Mouse (Mus musculus) midbrain, embryonic 10.5 days (tissue): ENCODE data around the gene Myog. TPM values are rescaled to one million over a fixed set of nuclear protein-coding genes. Genes with fewer than 3 reads are reported as not detected.
"Not testable (repeated sequence)": the region's sequence is repeated elsewhere in the genome, so short reads cannot be mapped to it uniquely, and the experiment has no call there.

ENCODE experiments used
- DNase-seq: peaks from one replicate; pipeline ENCODE4 v3.0.0-alpha.2; 2017; ENCODE audit warnings: low spot score
- H3K27ac ChIP-seq: fragments of 300-500 bp; sonication (generic); replicated peaks from 2 replicates; pipeline ENCODE4 v1.5.1; 2016; ENCODE audit warnings: mild to moderate bottlenecking
- H3K27me3 ChIP-seq: fragments of 300-500 bp; sonication (generic); 2 replicates; pipeline ENCODE4 v1.6.1; 2016; ENCODE audit warnings: low read depth, mild to moderate bottlenecking; ENCODE audit not compliant: poor library complexity, severe bottlenecking
- H3K36me3 ChIP-seq: fragments of 300-500 bp; sonication (generic); 2 replicates; pipeline ENCODE4 v1.6.1; 2016; ENCODE audit warnings: mild to moderate bottlenecking, moderate library complexity
- H3K4me1 ChIP-seq: fragments of 300-500 bp; sonication (generic); 2 replicates; pipeline ENCODE4 v1.6.1; 2016
- H3K4me3 ChIP-seq: fragments of 300-500 bp; sonication (generic); 2 replicates; pipeline ENCODE4 v1.5.1; 2016; ENCODE audit warnings: mild to moderate bottlenecking, moderate library complexity
- H3K9me3 ChIP-seq: fragments of 300-500 bp; sonication (generic); replicated peaks from 2 replicates; pipeline ENCODE4 v1.6.1; 2016; ENCODE audit warnings: mild to moderate bottlenecking
- WGBS: fragments of 180-500 bp; shearing (Covaris S2); methylation state at CpG from one replicate; pipeline ENCODE4 v1.1.7; 2016; 5-methylcytosine and 5-hydroxymethylcytosine counted together
- polyA plus RNA-seq: library from polyadenylated mRNA; unstranded; fragments of >200 nt; fragmentation: Nextera tagmentation; extraction: Ambion mirVana; gene quantifications from 2 replicates; pipeline ENCODE4 v1.2.1, GENCODE M21; 2016

Gene Myog
- polyA plus RNA-seq, result 0.07 TPM in 1 of 2 replicates, not detected in the other

- WGBS, result 57% methylated on average over 11 of the region's 11 CpGs
- Histone ChIP-seq H3K27ac (peak within 1 kb of the TSS; percentile 57; the same call in 1 of the 2 replicates), H3K4me3 (no peak within 1 kb of the TSS), H3K9me3 (no peaks in the 10 kb centered on the region), H3K4me1 (peaks cover 39% of the 10 kb centered on the region), H3K27me3 (no peaks in the 10 kb centered on the region), H3K36me3 (no peaks in the 10 kb centered on the region)
- no peak for DNase-seq
Observed at GRCm38 (mm10) chr1:134289598-134290099, at the start of gene Myog. Gene Myog, plus strand, starts transcription at chr1:134289989.

GRCm38 (mm10) chr1:134240701-134241100, 49.1 kb upstream of the Myog start:
- Histone ChIP-seq H3K36me3 (no peaks in the 10 kb centered on the region), H3K27me3 (peaks cover 84% of the 10 kb centered on the region), H3K27ac (no peak overlapping the region), H3K9me3 (no peaks in the 10 kb centered on the region), H3K4me1 (peaks cover 26% of the 10 kb centered on the region), H3K4me3 (no peak overlapping the region)
- 87% methylated on average over 9 of the region's 9 CpGs for WGBS
- no peak for DNase-seq

- Histone ChIP-seq H3K4me1 (peaks cover 20% of the 10 kb centered on the region), H3K27me3 (peaks cover 78% of the 10 kb centered on the region)
- WGBS, result 78% methylated on average over 8 of the region's 8 CpGs
Observed at GRCm38 (mm10) chr1:134241298-134241697, 48.5 kb upstream of the Myog start.

GRCm38 (mm10) chr1:134242286-134242685, 47.5 kb upstream of the Myog start:
- DNase-seq, result no peak
- H3K27me3 ChIP-seq, result peaks cover 68% of the 10 kb centered on the region
- 82% methylated on average over 2 of the region's 2 CpGs for WGBS

More at GRCm38 (mm10) chr1:134241298-134241697, 48.5 kb upstream of the Myog start:
- no peaks in the 10 kb centered on the region for H3K36me3 ChIP-seq
- H3K4me3 ChIP-seq, result no peak overlapping the region
- H3K9me3 ChIP-seq, result no peaks in the 10 kb centered on the region
- DNase-seq, result no peak
- H3K27ac ChIP-seq, result no peak overlapping the region

GRCm38 (mm10) chr1:134243505-134243904, 46.3 kb upstream of the Myog start:
- Histone ChIP-seq H3K9me3 (no peaks in the 10 kb centered on the region), H3K27ac (no peak overlapping the region), H3K4me1 (peaks cover 19% of the 10 kb centered on the region), H3K36me3 (no peaks in the 10 kb centered on the region), H3K4me3 (no peak overlapping the region), H3K27me3 (peaks cover 59% of the 10 kb centered on the region)
- no peak for DNase-seq
- WGBS, result 69% methylated on average over 6 of the region's 6 CpGs

More at GRCm38 (mm10) chr1:134242286-134242685, 47.5 kb upstream of the Myog start:
- Histone ChIP-seq H3K4me3 (no peak overlapping the region), H3K36me3 (no peaks in the 10 kb centered on the region), H3K4me1 (peaks cover 19% of the 10 kb centered on the region), H3K9me3 (no peaks in the 10 kb centered on the region), H3K27ac (no peak overlapping the region)

GRCm38 (mm10) chr1:134243948-134244914, 45.6 kb upstream of the Myog start:
- Histone ChIP-seq H3K36me3 (no peaks in the 10 kb centered on the region), H3K4me1 (peaks cover 19% of the 10 kb centered on the region), H3K4me3 (peak overlapping the region; percentile 36), H3K27ac (peak overlapping the region; percentile 34; the same call in 1 of the 2 replicates), H3K9me3 (no peaks in the 10 kb centered on the region), H3K27me3 (peaks cover 51% of the 10 kb centered on the region)
- DNase-seq, result peak; percentile 85
- 25% methylated on average over 35 of the region's 35 CpGs for WGBS

GRCm38 (mm10) chr1:134245004-134245717, 44.6 kb upstream of the Myog start:
- H3K27ac ChIP-seq, result no peak overlapping the region
- no peak for DNase-seq
- H3K9me3 ChIP-seq, result no peaks in the 10 kb centered on the region
- H3K4me1 ChIP-seq, result peaks cover 19% of the 10 kb centered on the region
- no peaks in the 10 kb centered on the region for H3K36me3 ChIP-seq
- 81% methylated on average over 14 of the region's 14 CpGs for WGBS
- H3K4me3 ChIP-seq, result no peak overlapping the region
- H3K27me3 ChIP-seq, result peaks cover 42% of the 10 kb centered on the region

GRCm38 (mm10) chr1:134246590-134246989, 43.2 kb upstream of the Myog start:
- Histone ChIP-seq H3K27me3 (peaks cover 32% of the 10 kb centered on the region), H3K27ac (no peak overlapping the region), H3K4me3 (no peak overlapping the region), H3K36me3 (no peaks in the 10 kb centered on the region), H3K9me3 (no peaks in the 10 kb centered on the region), H3K4me1 (peaks cover 19% of the 10 kb centered on the region)
- 57% methylated on average over 4 of the region's 4 CpGs for WGBS
- DNase-seq, result no peak

GRCm38 (mm10) chr1:134249681-134250080, 40.1 kb upstream of the Myog start:
- H3K4me3 ChIP-seq, H3K27ac ChIP-seq, DNase-seq, H3K4me1 ChIP-seq, H3K36me3 ChIP-seq, H3K27me3 ChIP-seq, H3K9me3 ChIP-seq: not testable (repeated sequence)
- WGBS, result 64% methylated on average over 1 of the region's 1 CpGs

- peaks cover 14% of the 10 kb centered on the region; the same call in 1 of the 2 replicates for H3K9me3 ChIP-seq
- no peak overlapping the region for H3K27ac ChIP-seq
- no peaks in the 10 kb centered on the region for H3K27me3 ChIP-seq
- H3K4me3 ChIP-seq, result no peak overlapping the region
- H3K4me1 ChIP-seq, result peaks cover 3% of the 10 kb centered on the region; the same call in 1 of the 2 replicates
- H3K36me3 ChIP-seq, result no peaks in the 10 kb centered on the region
- WGBS, result 89% methylated on average over 6 of the region's 6 CpGs
- no peak for DNase-seq
Observed at GRCm38 (mm10) chr1:134264341-134264740, 25.4 kb upstream of the Myog start.

- no peak for DNase-seq
- peaks cover 3% of the 10 kb centered on the region; the same call in 1 of the 2 replicates for H3K4me1 ChIP-seq
- no peaks in the 10 kb centered on the region for H3K27me3 ChIP-seq
- no peaks in the 10 kb centered on the region for H3K36me3 ChIP-seq
- no peak overlapping the region for H3K4me3 ChIP-seq
- H3K9me3 ChIP-seq, result peaks cover 5% of the 10 kb centered on the region; the same call in 1 of the 2 replicates
- 66% methylated on average over 2 of the region's 2 CpGs for WGBS
- H3K27ac ChIP-seq, result 0 out of 2 replicates have a peak overlapping the region, but pooled peaks have one; percentile 38
Observed at GRCm38 (mm10) chr1:134265797-134266196, 24.0 kb upstream of the Myog start.

GRCm38 (mm10) chr1:134270026-134270425, 19.8 kb upstream of the Myog start:
- Histone ChIP-seq H3K36me3 (no peaks in the 10 kb centered on the region), H3K27ac (no peak overlapping the region), H3K9me3 (no peaks in the 10 kb centered on the region), H3K4me3 (no peak overlapping the region), H3K4me1 (peaks cover 14% of the 10 kb centered on the region; the same call in 1 of the 2 replicates), H3K27me3 (no peaks in the 10 kb centered on the region)
- no peak for DNase-seq
- 76% methylated on average over 7 of the region's 7 CpGs for WGBS
